Comparison of ENCODE assay signal across 26 mouse cellular contexts in genomic region chr4:53212541-53212940, GRCm38 (mm10). TPM values are rescaled to one million over a fixed set of nuclear protein-coding genes. Genes with fewer than 3 reads are reported as not detected.
A peak's percentile ranks its signal among the peaks of the same experiment; 100 is the strongest.
DNase-seq lines count a peak whose midpoint lies in the region; ATAC-seq and TF ChIP-seq lines count a peak whose summit lies in the region.
"Had no signal": no experiment of that assay in that cellular context is flagged by ENCODE, and none has a peak within 500 bp of the region (broad histone marks: within the 10 kb centered on the region; RNA-seq: fewer than 3 reads in every experiment).

No protein-coding gene starts in this region.

- TF ChIP-seq POLR2A in limb, embryonic 14.5 days (IDR thresholded peaks at IDR 0.05; ENCODE audit: borderline replicate concordance, extremely low read depth, insufficient read depth, insufficient read length), result no peak
- no peak for TF ChIP-seq POLR2A in brain, embryonic 14.5 days (IDR thresholded peaks at IDR 0.05; ENCODE audit: borderline replicate concordance, extremely low read depth, insufficient read depth, insufficient read length, poor library complexity, severe bottlenecking)

- no peak overlapping the region for H3K9ac ChIP-seq in kidney, embryonic 15.5 days
- no peak overlapping the region for H3K9ac ChIP-seq in kidney, embryonic 16.5 days (replicated peaks; ENCODE audit: low read length)
- H3K9ac ChIP-seq in limb, embryonic 14.5 days (ENCODE audit: low read depth, low read length, severe bottlenecking), result no peak overlapping the region
- no peak overlapping the region for H3K9ac ChIP-seq in lung, postnatal 0 days (replicated peaks; ENCODE audit: low read depth)
- H3K9ac ChIP-seq: forebrain, embryonic 13.5 days; heart, embryonic 12.5 days; heart, embryonic 15.5 days; hindbrain, embryonic 13.5 days had no signal

- H3K27ac ChIP-seq in kidney, embryonic 15.5 days, result no peak overlapping the region
- no peak overlapping the region for H3K27ac ChIP-seq in kidney, embryonic 16.5 days (ENCODE audit: low read length)
- H3K27ac ChIP-seq in limb, embryonic 14.5 days (replicated peaks; ENCODE audit: low read depth, low read length), result no peak overlapping the region
- H3K27ac ChIP-seq in limb, embryonic 10.5 days, result no peak overlapping the region
- no peak overlapping the region for H3K27ac ChIP-seq in lung, postnatal 0 days (ENCODE audit: low read length)
- H3K27ac ChIP-seq: forebrain, embryonic 10.5 days; forebrain, embryonic 13.5 days; heart, embryonic 15.5 days; hindbrain, embryonic 10.5 days; hindbrain, embryonic 13.5 days had no signal

- no peak for TF ChIP-seq CTCF in lung, postnatal 0 days (IDR thresholded peaks at IDR 0.05)
- TF ChIP-seq CTCF in brain, embryonic 14.5 days (IDR thresholded peaks at IDR 0.05; ENCODE audit: borderline replicate concordance, extremely low read depth, insufficient read depth, insufficient read length), result no peak

- H3K4me1 ChIP-seq in kidney, embryonic 15.5 days, result peaks cover 6% of the 10 kb centered on the region; the same call in 1 of the 2 replicates
- no peaks in the 10 kb centered on the region for H3K4me1 ChIP-seq in kidney, embryonic 16.5 days (ENCODE audit: insufficient read depth, low read length)
- H3K4me1 ChIP-seq in limb, embryonic 14.5 days (ENCODE audit: control insufficient read depth, insufficient read depth, low read length), result 0 out of 2 replicates have a peak, but pooled peaks cover 4% of the 10 kb centered on the region
- H3K4me1 ChIP-seq in limb, embryonic 10.5 days, result peaks cover 7% of the 10 kb centered on the region
- peaks cover 4% of the 10 kb centered on the region; the same call in 1 of the 2 replicates for H3K4me1 ChIP-seq in lung, postnatal 0 days (ENCODE audit: insufficient read depth, low read depth, low read length)

- DNase-seq in limb, embryonic 14.5 days (ENCODE audit: low spot score), result peak; percentile 13
- no peak for DNase-seq in limb, embryonic 10.5 days (ENCODE audit: low spot score)
- DNase-seq in lung, postnatal 0 days (ENCODE audit: low spot score), result peak; percentile 56
- no peak for DNase-seq in lung, postnatal 25 days (ENCODE audit: low spot score)
- peak; percentile 23 for DNase-seq in brain, embryonic 14.5 days (ENCODE audit: low read depth)
- DNase-seq: adrenal gland, adult 2 months; adrenal gland, postnatal 14 days; B cell, adult 2 months; cerebellum, adult 18-20 months; cerebellum, adult 9-10 months; cerebellum, postnatal 14 days; gastrocnemius, postnatal 25 days; heart, adult 18-20 months; heart, postnatal 10 days; heart, postnatal 36 days had no signal

- no peaks in the 10 kb centered on the region for H3K9me3 ChIP-seq in kidney, embryonic 15.5 days (replicated peaks)
- H3K9me3 ChIP-seq in kidney, embryonic 16.5 days (ENCODE audit: low read length), result no peaks in the 10 kb centered on the region
- H3K9me3 ChIP-seq in limb, embryonic 14.5 days (ENCODE audit: control insufficient read depth, low read length), result no peaks in the 10 kb centered on the region
- no peaks in the 10 kb centered on the region for H3K9me3 ChIP-seq in limb, embryonic 10.5 days (replicated peaks)
- H3K9me3 ChIP-seq in lung, postnatal 0 days (ENCODE audit: low read length), result no peaks in the 10 kb centered on the region
- H3K9me3 ChIP-seq: forebrain, embryonic 10.5 days; forebrain, embryonic 13.5 days; G1E; heart, embryonic 12.5 days; heart, embryonic 15.5 days; hindbrain, embryonic 10.5 days; hindbrain, embryonic 13.5 days had no signal

- no peak overlapping the region for H3K4me3 ChIP-seq in kidney, embryonic 15.5 days (replicated peaks)
- no peak overlapping the region for H3K4me3 ChIP-seq in kidney, embryonic 16.5 days (ENCODE audit: low read length)
- H3K4me3 ChIP-seq in limb, embryonic 14.5 days (replicated peaks; ENCODE audit: low read length), result no peak overlapping the region
- H3K4me3 ChIP-seq in limb, embryonic 10.5 days, result no peak overlapping the region
- H3K4me3 ChIP-seq in lung, postnatal 0 days (ENCODE audit: low read depth, low read length), result no peak overlapping the region
- H3K4me3 ChIP-seq: forebrain, embryonic 10.5 days; forebrain, embryonic 13.5 days; heart, embryonic 12.5 days; heart, embryonic 15.5 days; hindbrain, embryonic 10.5 days; hindbrain, embryonic 13.5 days had no signal

- ATAC-seq in kidney, embryonic 15.5 days (replicated peaks; ENCODE audit: low FRiP score), result peak; percentile 66; the same call in 1 of the 2 replicates
- no peak for ATAC-seq in kidney, embryonic 16.5 days (ENCODE audit: low FRiP score, low TSS enrichment)
- ATAC-seq in limb, embryonic 14.5 days (ENCODE audit: low FRiP score, low read depth), result no peak
- ATAC-seq in lung, postnatal 0 days, result no peak
- ATAC-seq: forebrain, embryonic 13.5 days; hindbrain, embryonic 16.5 days had no signal

- no peak for TF ChIP-seq EP300 in lung, postnatal 0 days (IDR thresholded peaks at IDR 0.05)

- H3K27me3 ChIP-seq in kidney, embryonic 15.5 days, result no peaks in the 10 kb centered on the region
- H3K27me3 ChIP-seq in kidney, embryonic 16.5 days (ENCODE audit: insufficient read depth, low read length), result no peaks in the 10 kb centered on the region
- H3K27me3 ChIP-seq in limb, embryonic 14.5 days (ENCODE audit: control insufficient read depth, insufficient read depth, low read length), result no peaks in the 10 kb centered on the region
- H3K27me3 ChIP-seq in limb, embryonic 10.5 days (ENCODE audit: low read depth, poor library complexity, severe bottlenecking), result no peaks in the 10 kb centered on the region
- H3K27me3 ChIP-seq in lung, postnatal 0 days (replicated peaks; ENCODE audit: insufficient read depth, low read length), result no peaks in the 10 kb centered on the region
- H3K27me3 ChIP-seq: CH12.LX; forebrain, embryonic 13.5 days; heart, embryonic 12.5 days; heart, embryonic 15.5 days; hindbrain, embryonic 13.5 days had no signal

- no peaks in the 10 kb centered on the region for H3K36me3 ChIP-seq in kidney, embryonic 15.5 days
- H3K36me3 ChIP-seq in kidney, embryonic 16.5 days (ENCODE audit: insufficient read depth, low read length), result no peaks in the 10 kb centered on the region
- no peaks in the 10 kb centered on the region for H3K36me3 ChIP-seq in limb, embryonic 14.5 days (ENCODE audit: control insufficient read depth, insufficient read depth, low read length)
- H3K36me3 ChIP-seq in limb, embryonic 10.5 days, result no peaks in the 10 kb centered on the region
- no peaks in the 10 kb centered on the region for H3K36me3 ChIP-seq in lung, postnatal 0 days (ENCODE audit: insufficient read depth, low read length)
- H3K36me3 ChIP-seq: forebrain, embryonic 10.5 days; G1E; heart, embryonic 12.5 days; heart, embryonic 15.5 days; hindbrain, embryonic 10.5 days; hindbrain, embryonic 13.5 days had no signal

- no peak overlapping the region for H3K4me2 ChIP-seq in kidney, embryonic 15.5 days
- H3K4me2 ChIP-seq in kidney, embryonic 16.5 days (replicated peaks; ENCODE audit: low read depth, low read length), result no peak overlapping the region
- no peak overlapping the region for H3K4me2 ChIP-seq in limb, embryonic 14.5 days (replicated peaks; ENCODE audit: low read depth, low read length, severe bottlenecking)
- H3K4me2 ChIP-seq in lung, postnatal 0 days (replicated peaks; ENCODE audit: low read depth, low read length), result no peak overlapping the region
- H3K4me2 ChIP-seq: forebrain, embryonic 13.5 days; heart, embryonic 12.5 days; heart, embryonic 15.5 days; hindbrain, embryonic 13.5 days had no signal

- WGBS in kidney, embryonic 15.5 days, result 53% methylated on average over 4 of the region's 4 CpGs
- WGBS in kidney, embryonic 16.5 days, result 44% methylated on average over 4 of the region's 4 CpGs
- WGBS in limb, embryonic 14.5 days, result 61% methylated on average over 4 of the region's 4 CpGs
- 69% methylated on average over 4 of the region's 4 CpGs for WGBS in limb, embryonic 10.5 days
- WGBS in lung, postnatal 0 days, result 57% methylated on average over 4 of the region's 4 CpGs

RNA-seq across cellular contexts. Expression of gene Abca1, which starts 52.8 kb away (rescaled TPM):
- polyA plus RNA-seq in kidney, embryonic 15.5 days (2015; fragmentation: Nextera tagmentation; extraction: Ambion mirVana), result 3.8 and 4.4 TPM in 2 replicates
- polyA plus RNA-seq in kidney, embryonic 16.5 days (2015; fragmentation: Nextera tagmentation; extraction: Ambion mirVana), result 4.5 and 4.8 TPM in 2 replicates
- polyA plus RNA-seq in limb, embryonic 14.5 days (2012; rRNA removed), result 9.0 and 10.3 TPM in 2 replicates
- polyA plus RNA-seq in limb, embryonic 14.5 days (2014; fragmentation: Nextera tagmentation; extraction: Ambion mirVana), result 12.3 and 14.5 TPM in 2 replicates
- 2.3 and 3.2 TPM in 2 replicates for polyA plus RNA-seq in limb, embryonic 10.5 days (2016; fragmentation: Nextera tagmentation; extraction: Ambion mirVana)
- 3.7 and 4.6 TPM in 2 replicates for polyA plus RNA-seq in lung, postnatal 0 days (2015; fragmentation: Nextera tagmentation; extraction: Ambion mirVana)
- 9.1 and 15.9 TPM in 2 replicates for polyA plus RNA-seq in brain, embryonic 14.5 days (2012; rRNA removed)

Comparison
In these comparisons a context has a peak if more than half of its experiments do, and no peak if none do; other contexts are left out.
1. DNase-seq: peak in limb, embryonic 14.5 days (single experiment), lung, postnatal 0 days (single experiment) and brain, embryonic 14.5 days (single experiment); none in limb, embryonic 10.5 days (single experiment) and lung, postnatal 25 days (single experiment).